Mouse (Mus musculus) liver (tissue): ENCODE results near the gene Krtap6-2.

ENCODE experiments used
- DNase-seq: peaks from one replicate; pipeline ENCODE4 v3.0.0-alpha.2; 2020; ENCODE audit warnings: mixed read lengths

Krtap6-2 gene

GRCm38 (mm10) chr16:89420011-89420410 is at the start of gene Krtap6-2:
TSS of gene Krtap6-2 (minus strand) at chr16:89420111.
- no peak for DNase-seq

- DNase-seq = no peak
These were observed 41.3 kb upstream of the Krtap6-2 start for GRCm38 (mm10) chr16:89461189-89461588.

- no peak for DNase-seq
These were observed 9.7 kb upstream of the Krtap6-2 start for GRCm38 (mm10) chr16:89429586-89429985.

- no peak for DNase-seq
These were observed 5.4 kb upstream of the Krtap6-2 start for GRCm38 (mm10) chr16:89425310-89425709.

- DNase-seq = no peak
These were observed 3.6 kb downstream of the Krtap6-2 start for GRCm38 (mm10) chr16:89416311-89416710.

- no peak for DNase-seq
These were observed 9.4 kb downstream of the Krtap6-2 start for GRCm38 (mm10) chr16:89410345-89411068.

- DNase-seq = no peak
These were observed 16.1 kb downstream of the Krtap6-2 start, which contains the start of gene Krtap21-1 for GRCm38 (mm10) chr16:89403768-89404167. TSS of gene Krtap21-1 (minus strand) at chr16:89403868.

- DNase-seq = no peak
These were observed 47.0 kb downstream of the Krtap6-2 start for GRCm38 (mm10) chr16:89372734-89373461.
